Mouse (Mus musculus) hindbrain, embryonic 11.5 days (tissue): ENCODE measurements around the gene Ccna1. TPM values are rescaled to one million over a fixed set of nuclear protein-coding genes. Genes with fewer than 3 reads are reported as not detected.

ENCODE experiments used
- ATAC-seq: fragments of 200-750 bp; cut with Nextera tagmentation; 2 replicates; pipeline ENCODE4 v1.8.0; 2017; ENCODE audit warnings: mild to moderate bottlenecking, moderate TSS enrichment, moderate library complexity; ENCODE audit not compliant: low FRiP score
- DNase-seq: peaks from one replicate; pipeline ENCODE4 v3.0.0-alpha.2; 2015; ENCODE audit warnings: low spot score
- H3K27ac ChIP-seq: fragments of 300-500 bp; sonication (generic); 2 replicates; pipeline ENCODE4 v1.5.1; 2014; ENCODE audit warnings: mild to moderate bottlenecking, low read depth, low read length
- H3K27me3 ChIP-seq: fragments of 300-500 bp; sonication (generic); 2 replicates; pipeline ENCODE4 v1.6.1; 2014; ENCODE audit warnings: mild to moderate bottlenecking, low read length, moderate library complexity, mixed read lengths; ENCODE audit not compliant: control insufficient read depth, insufficient read depth
- H3K36me3 ChIP-seq: fragments of 300-500 bp; sonication (generic); 2 replicates; pipeline ENCODE4 v1.6.1; 2014; ENCODE audit warnings: mild to moderate bottlenecking, low read length, moderate library complexity, mixed read lengths; ENCODE audit not compliant: control insufficient read depth, insufficient read depth
- H3K4me1 ChIP-seq: fragments of 300-500 bp; sonication (generic); replicated peaks from 2 replicates; pipeline ENCODE4 v1.6.1; 2014; ENCODE audit warnings: low read length, mixed read lengths; ENCODE audit not compliant: control insufficient read depth, insufficient read depth
- H3K4me2 ChIP-seq: fragments of 300-500 bp; sonication (generic); replicated peaks from 2 replicates; pipeline ENCODE4 v1.6.1; 2014; ENCODE audit warnings: mild to moderate bottlenecking, low read depth, low read length
- H3K4me3 ChIP-seq: fragments of 300-500 bp; sonication (generic); 2 replicates; pipeline ENCODE4 v1.5.1; 2014; ENCODE audit warnings: low read depth, low read length
- H3K9ac ChIP-seq: fragments of 300-500 bp; sonication (generic); 2 replicates; pipeline ENCODE4 v1.6.1; 2014; ENCODE audit warnings: low read depth, low read length
- H3K9me3 ChIP-seq: fragments of 300-500 bp; sonication (generic); 2 replicates; pipeline ENCODE4 v1.6.1; 2016; ENCODE audit warnings: low read length; ENCODE audit not compliant: control insufficient read depth
- WGBS: fragments of 180-500 bp; shearing (Covaris S2); extraction: QIAGEN DNeasy Blood & Tissue Kit; methylation state at CpG from one replicate; pipeline ENCODE4 v1.1.7; 2014; 5-methylcytosine and 5-hydroxymethylcytosine counted together
- polyA plus RNA-seq: library from polyadenylated mRNA; unstranded; fragments of >200 nt; fragmentation: Nextera tagmentation; extraction: Ambion mirVana; gene quantifications from 2 replicates; pipeline ENCODE4 v1.2.1, GENCODE M21; 2014

Ccna1 gene
- polyA plus RNA-seq, 1 experiment from 2014 or later: 3.7 TPM

GRCm38 (mm10) chr3:55011681-55012080 lies 43.6 kb downstream of the Ccna1 start:
- Histone ChIP-seq H3K9ac (no peak overlapping the region), H3K27me3 (no peaks in the 10 kb centered on the region), H3K4me3 (no peak overlapping the region), H3K4me1 (no peaks in the 10 kb centered on the region), H3K27ac (no peak overlapping the region), H3K9me3 (no peaks in the 10 kb centered on the region), H3K4me2 (no peak overlapping the region), H3K36me3 (no peaks in the 10 kb centered on the region)
- WGBS: 30% methylated on average over 7 of the region's 7 CpGs
- DNase-seq (peak; percentile 58), ATAC-seq (no peak)

GRCm38 (mm10) chr3:55008965-55009741 lies 46.1 kb downstream of the Ccna1 start:
- WGBS: 70% methylated on average over 6 of the region's 6 CpGs
- ATAC-seq: peak; percentile 65
- DNase-seq: no peak

GRCm38 (mm10) chr3:55004036-55004435 lies 51.3 kb downstream of the Ccna1 start:
- Histone ChIP-seq H3K36me3 (no peaks in the 10 kb centered on the region), H3K9ac (no peak overlapping the region), H3K4me2 (no peak overlapping the region), H3K4me3 (no peak overlapping the region), H3K9me3 (no peaks in the 10 kb centered on the region), H3K27ac (no peak overlapping the region), H3K4me1 (no peaks in the 10 kb centered on the region), H3K27me3 (no peaks in the 10 kb centered on the region)
- ATAC-seq (no peak), DNase-seq (no peak)
- 58% methylated on average over 4 of the region's 4 CpGs for WGBS

More at GRCm38 (mm10) chr3:55008965-55009741, 46.1 kb downstream of the Ccna1 start:
- H3K4me2 ChIP-seq: no peak overlapping the region
- H3K27me3 ChIP-seq: no peaks in the 10 kb centered on the region
- H3K36me3 ChIP-seq: no peaks in the 10 kb centered on the region
- H3K9ac ChIP-seq: no peak overlapping the region
- no peak overlapping the region for H3K27ac ChIP-seq
- no peaks in the 10 kb centered on the region for H3K4me1 ChIP-seq
- H3K9me3 ChIP-seq: no peaks in the 10 kb centered on the region
- no peak overlapping the region for H3K4me3 ChIP-seq

- Histone ChIP-seq H3K4me1 (no peaks in the 10 kb centered on the region), H3K9me3 (no peaks in the 10 kb centered on the region), H3K4me3 (no peak overlapping the region), H3K27ac (no peak overlapping the region), H3K4me2 (no peak overlapping the region), H3K27me3 (no peaks in the 10 kb centered on the region), H3K9ac (no peak overlapping the region), H3K36me3 (no peaks in the 10 kb centered on the region)
- 67% methylated on average over 4 of the region's 4 CpGs for WGBS
- DNase-seq (peak; percentile 13), ATAC-seq (no peak)
These were observed 53.6 kb downstream of the Ccna1 start for GRCm38 (mm10) chr3:55001677-55002076.

Other genes with a start within 250 kb of the Ccna1 start
- gene Rfxap, start 247.7 kb downstream of the Ccna1 start, polyA plus RNA-seq: 61.4 and 62.4 TPM in 2 replicates
- gene Sertm1, start 139.6 kb downstream of the Ccna1 start, polyA plus RNA-seq: 0.33 and 0.91 TPM in 2 replicates
- gene Spg20, start 56.6 kb upstream of the Ccna1 start, polyA plus RNA-seq: 49.6 and 49.7 TPM in 2 replicates
- 0.20 TPM in 1 of 2 replicates, not detected in the other for gene Ccdc169, start 81.8 kb upstream of the Ccna1 start, polyA plus RNA-seq
- gene Sohlh2, start 126.5 kb upstream of the Ccna1 start, polyA plus RNA-seq: not detected in 2 replicates
- 76.6 and 94.8 TPM in 2 replicates for gene Dclk1, start 186.9 kb upstream of the Ccna1 start, polyA plus RNA-seq